Mouse (Mus musculus) urinary bladder, adult 2 months (tissue): ENCODE results near the gene Zfp473. TPM values are rescaled to one million over a fixed set of nuclear protein-coding genes. Genes with fewer than 3 reads are reported as not detected.
A peak's percentile ranks its signal among the peaks of the same experiment; 100 is the strongest.
"Not testable (repeated sequence)": the region's sequence is repeated elsewhere in the genome, so short reads cannot be mapped to it uniquely, and the experiment has no call there.

Source experiments
- DNase-seq: peaks from one replicate; pipeline ENCODE4 v3.0.0; 2022; ENCODE audit warnings: low spot score
- polyA plus RNA-seq: library from polyadenylated mRNA; depleted of rRNA; stranded (reverse); fragments of >200 nt; gene quantifications from 2 replicates; pipeline ENCODE4 v1.2.3, GENCODE M21; 2012

Gene Zfp473
- polyA plus RNA-seq, 1 experiment, result 0.41 TPM

- no peak for DNase-seq
Measured at GRCm38 (mm10) chr7:44722058-44722457, 28.8 kb downstream of the Zfp473 start.

GRCm38 (mm10) chr7:44709881-44710280, 41.0 kb downstream of the Zfp473 start:
- DNase-seq, result no peak

- DNase-seq, result no peak
Measured at GRCm38 (mm10) chr7:44708574-44708973, 42.3 kb downstream of the Zfp473 start, which contains the start of gene Izumo2. Gene Izumo2, plus strand, starts transcription at chr7:44708742.

GRCm38 (mm10) chr7:44708093-44708492, 42.8 kb downstream of the Zfp473 start:
- DNase-seq, result not testable (repeated sequence)

- no peak for DNase-seq
Measured at GRCm38 (mm10) chr7:44707169-44707675, 43.6 kb downstream of the Zfp473 start.

GRCm38 (mm10) chr7:44706322-44706721, 44.5 kb downstream of the Zfp473 start:
- DNase-seq, result no peak

GRCm38 (mm10) chr7:44705086-44705485, 45.8 kb downstream of the Zfp473 start:
- DNase-seq, result no peak

- DNase-seq, result no peak
Measured at GRCm38 (mm10) chr7:44704363-44704762, 46.5 kb downstream of the Zfp473 start.

- no peak for DNase-seq
Measured at GRCm38 (mm10) chr7:44702985-44703384, 47.9 kb downstream of the Zfp473 start.

GRCm38 (mm10) chr7:44701921-44702320, 48.9 kb downstream of the Zfp473 start:
- DNase-seq, result no peak

GRCm38 (mm10) chr7:44697980-44698379, 52.9 kb downstream of the Zfp473 start:
- DNase-seq, result no peak

- peak; percentile 34 for DNase-seq
Measured at GRCm38 (mm10) chr7:44697191-44697710, 53.6 kb downstream of the Zfp473 start.

GRCm38 (mm10) chr7:44695223-44695622, 55.6 kb downstream of the Zfp473 start:
- DNase-seq, result no peak

- DNase-seq, result no peak
Measured at GRCm38 (mm10) chr7:44693427-44694175, 57.2 kb downstream of the Zfp473 start.

GRCm38 (mm10) chr7:44689331-44689730, 61.5 kb downstream of the Zfp473 start:
- DNase-seq, result no peak

- no peak for DNase-seq
Measured at GRCm38 (mm10) chr7:44688890-44689289, 62.0 kb downstream of the Zfp473 start.

- no peak for DNase-seq
Measured at GRCm38 (mm10) chr7:44685531-44686402, 65.1 kb downstream of the Zfp473 start.

- no peak for DNase-seq
Measured at GRCm38 (mm10) chr7:44683656-44684055, 67.2 kb downstream of the Zfp473 start.
